Mouse (Mus musculus): Measurements from ENCODE around the gene Clmn.

DNA sequence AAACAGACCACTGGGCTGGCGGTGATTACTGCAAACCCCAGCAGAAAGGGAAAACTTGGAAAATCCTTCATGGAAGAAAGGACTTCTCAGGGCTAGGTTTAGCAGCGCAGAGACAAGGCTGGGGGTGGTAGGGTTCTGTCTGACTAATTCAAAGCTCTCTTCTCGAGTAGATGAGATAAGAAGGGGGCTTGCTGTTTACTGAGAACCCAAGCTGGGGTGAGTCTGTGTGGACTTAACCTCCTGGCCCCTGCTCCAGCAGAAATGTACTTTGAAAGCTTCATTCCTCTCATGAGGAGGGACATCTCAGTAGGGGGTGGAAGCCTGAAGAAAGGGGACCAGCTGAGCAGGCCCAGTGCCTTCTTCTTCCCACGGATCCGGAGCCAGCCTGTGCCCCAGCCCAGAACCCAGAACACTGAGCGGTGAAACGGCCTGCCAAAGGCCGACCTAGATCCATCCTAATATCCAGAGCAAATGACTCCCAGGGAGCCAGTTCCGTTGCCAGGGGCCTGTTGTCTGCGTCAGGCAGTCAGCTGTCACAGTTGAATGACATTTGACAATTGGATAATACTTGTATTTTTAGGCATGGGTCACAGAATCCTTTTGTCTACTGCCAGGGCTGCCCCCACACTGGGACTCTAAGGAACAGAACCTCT, 47.5 kb upstream of the Clmn start:
- TF ChIP-seq CTCF (conservative IDR thresholded peaks at IDR 0.05; ENCODE audit: low read length) (no peak), NANOG (IDR thresholded peaks at IDR 0.05; ENCODE audit: borderline replicate concordance, low read length) (no peak), POU5F1 (IDR thresholded peaks at IDR 0.05; ENCODE audit: borderline replicate concordance, low read length) (no peak)

All from E14TG2a.4 (cell line).